7 mouse cellular contexts compared by ENCODE assay signal in genomic region chr7:45703521-45704033, GRCm38 (mm10). TPM values are rescaled to one million over a fixed set of nuclear protein-coding genes. Genes with fewer than 3 reads are reported as not detected.
DNase-seq lines count a peak whose midpoint lies in the region; ATAC-seq and TF ChIP-seq lines count a peak whose summit lies in the region.

No protein-coding gene starts in this region.

- no peak for ATAC-seq in embryonic facial prominence, embryonic 14.5 days (ENCODE audit: low read depth)
- ATAC-seq in hindbrain, embryonic 16.5 days: no peak; the same call in 1 of the 2 replicates
- ATAC-seq in frontal cortex, adult (ENCODE audit: low TSS enrichment): no peak

- DNase-seq in layer of hippocampus, adult 2 months (ENCODE audit: low spot score in 2 of 2): no peak
- no peak for DNase-seq in layer of hippocampus, postnatal 25 days (ENCODE audit: extremely low spot score in 1 of 2, low spot score in 1 of 2)
- DNase-seq in embryonic facial prominence, embryonic 14.5 days (ENCODE audit: low spot score): no peak
- DNase-seq in ovary, adult 18-20 months (ENCODE audit: low spot score): no peak

- whole genome bisulfite sequencing in embryonic facial prominence, embryonic 14.5 days: 47% methylated on average over 11 of the region's 12 CpGs
- WGBS in hindbrain, embryonic 16.5 days: 35% methylated on average over 12 of the region's 12 CpGs

- no peaks in the 10 kb centered on the region for H3K79me2 ChIP-seq in myocyte (ENCODE audit: control insufficient read depth, insufficient read depth)

- no peaks in the 10 kb centered on the region for H3K9me3 ChIP-seq in embryonic facial prominence, embryonic 14.5 days (ENCODE audit: control insufficient read depth, low read length)
- no peaks in the 10 kb centered on the region for H3K9me3 ChIP-seq in hindbrain, embryonic 16.5 days (ENCODE audit: control insufficient read depth, low read length)

- H3K4me2 ChIP-seq in embryonic facial prominence, embryonic 14.5 days (ENCODE audit: low read depth, low read length): peak overlapping the region; percentile 93
- peak overlapping the region; percentile 98 for H3K4me2 ChIP-seq in hindbrain, embryonic 16.5 days (ENCODE audit: low read length)
- H3K4me2 ChIP-seq in myocyte (ENCODE audit: low read depth): peak overlapping the region; percentile 96

- H3K27ac ChIP-seq in layer of hippocampus, adult 2 months: peak overlapping the region; percentile 99
- H3K27ac ChIP-seq in embryonic facial prominence, embryonic 14.5 days (replicated peaks; ENCODE audit: low read depth, low read length): peak overlapping the region; percentile 79
- peak overlapping the region; percentile 83 for H3K27ac ChIP-seq in hindbrain, embryonic 16.5 days (ENCODE audit: low read depth, low read length)

- H3K4me3 ChIP-seq in layer of hippocampus, adult 2 months: peak overlapping the region; percentile 72
- peak overlapping the region; percentile 37 for H3K4me3 ChIP-seq in embryonic facial prominence, embryonic 14.5 days (ENCODE audit: low read depth, low read length)
- H3K4me3 ChIP-seq in hindbrain, embryonic 16.5 days (ENCODE audit: low read length): peak overlapping the region; percentile 62
- peak overlapping the region; percentile 51 for H3K4me3 ChIP-seq in myocyte

- H3K36me3 ChIP-seq in embryonic facial prominence, embryonic 14.5 days (ENCODE audit: control insufficient read depth, insufficient read depth, low read length): no peaks in the 10 kb centered on the region
- H3K36me3 ChIP-seq in hindbrain, embryonic 16.5 days (ENCODE audit: control insufficient read depth, insufficient read depth, low read length): no peaks in the 10 kb centered on the region
- no peaks in the 10 kb centered on the region for H3K36me3 ChIP-seq in myocyte (ENCODE audit: control insufficient read depth, insufficient read depth)

- H3K4me1 ChIP-seq in embryonic facial prominence, embryonic 14.5 days (ENCODE audit: control insufficient read depth, insufficient read depth, low read length): peaks cover 45% of the 10 kb centered on the region
- peaks cover 60% of the 10 kb centered on the region for H3K4me1 ChIP-seq in hindbrain, embryonic 16.5 days (ENCODE audit: control insufficient read depth, insufficient read depth, low read depth, low read length)

- no peak for TF ChIP-seq CTCF in layer of hippocampus, adult 2 months (conservative IDR thresholded peaks at IDR 0.05)

- no peak for TF ChIP-seq POLR2A in myocyte (IDR thresholded peaks at IDR 0.05; ENCODE audit: insufficient read length, low read depth)

- peaks cover 19% of the 10 kb centered on the region for H3K27me3 ChIP-seq in embryonic facial prominence, embryonic 14.5 days (replicated peaks; ENCODE audit: control insufficient read depth, insufficient read depth, low read length)
- H3K27me3 ChIP-seq in hindbrain, embryonic 16.5 days (replicated peaks; ENCODE audit: control insufficient read depth, insufficient read depth, low read length): no peaks in the 10 kb centered on the region
- H3K27me3 ChIP-seq in myocyte (ENCODE audit: control insufficient read depth, insufficient read depth, insufficient read length): peaks cover 16% of the 10 kb centered on the region

- peak overlapping the region; percentile 61 for H3K9ac ChIP-seq in embryonic facial prominence, embryonic 14.5 days (ENCODE audit: low read depth, low read length)
- H3K9ac ChIP-seq in hindbrain, embryonic 16.5 days (ENCODE audit: low read depth, low read length): peak overlapping the region; percentile 64

- H3ac ChIP-seq in myocyte (ENCODE audit: control insufficient read depth, insufficient read length): no peak overlapping the region

TF ChIP-seq in myocyte, 11 proteins besides CTCF, POLR2A, EP300 and RAD21:
- no peak for TF ChIP-seq REST (IDR thresholded peaks at IDR 0.05; ENCODE audit: insufficient read depth, insufficient read length)
- no peak for TF ChIP-seq MYOG (IDR thresholded peaks at IDR 0.05; ENCODE audit: control insufficient read depth in 1 of 3, insufficient read depth in 1 of 3, insufficient read length in 2 of 3, low read depth in 2 of 3)
- TF ChIP-seq E2F4 (IDR thresholded peaks at IDR 0.05; ENCODE audit: insufficient read depth): no peak
- TF ChIP-seq POLR2AphosphoS2 (IDR thresholded peaks at IDR 0.05; ENCODE audit: insufficient read length, low read depth): no peak
- TF ChIP-seq MYOD1 (IDR thresholded peaks at IDR 0.05; ENCODE audit: control insufficient read depth in 1 of 3, insufficient read length in 2 of 3, low read depth in 2 of 3): no peak
- no peak for TF ChIP-seq USF1 (IDR thresholded peaks at IDR 0.05; ENCODE audit: low read depth)
- TF ChIP-seq MAX (IDR thresholded peaks at IDR 0.05; ENCODE audit: low read depth): no peak
- TF ChIP-seq CEBPB (IDR thresholded peaks at IDR 0.05; ENCODE audit: insufficient read depth, poor library complexity, severe bottlenecking): no peak
- TF ChIP-seq TCF12 (IDR thresholded peaks at IDR 0.05; ENCODE audit: insufficient read depth, poor library complexity, severe bottlenecking): no peak
- no peak for TF ChIP-seq SRF (IDR thresholded peaks at IDR 0.05; ENCODE audit: control insufficient read depth, insufficient read length, low read depth)
- no peak for TF ChIP-seq TCF3 (IDR thresholded peaks at IDR 0.05; ENCODE audit: insufficient read length, low read depth)

RNA-seq across cellular contexts. Expression of gene Dbp, which starts 1.3 kb away (rescaled TPM):
- total RNA-seq in layer of hippocampus, adult 2 months (2021): 10 to 100 TPM; 69.2 to 72.8 TPM
- 10 to 100 TPM; 65.3 to 80.4 TPM for total RNA-seq in layer of hippocampus, postnatal 25 days (2021)
- polyA plus RNA-seq in embryonic facial prominence, embryonic 14.5 days (2014; fragmentation: Nextera tagmentation; extraction: Ambion mirVana): 3.4 and 4.7 TPM in 2 replicates
- 3.2 and 3.3 TPM in 2 replicates for polyA plus RNA-seq in hindbrain, embryonic 16.5 days (2015; fragmentation: Nextera tagmentation; extraction: Ambion mirVana)
- polyA plus RNA-seq in myocyte (2012; fragmentation: generic; extraction: Trizol): 26.2 TPM

RNA-seq across cellular contexts. Expression of gene Car11, which starts 3.9 kb away (rescaled TPM):
- 100 to 1,000 TPM; 184 to 211 TPM for total RNA-seq in layer of hippocampus, adult 2 months (2021)
- total RNA-seq in layer of hippocampus, postnatal 25 days (2021): 100 to 1,000 TPM; 164 to 190 TPM
- 7.9 and 8.9 TPM in 2 replicates for polyA plus RNA-seq in embryonic facial prominence, embryonic 14.5 days (2014; fragmentation: Nextera tagmentation; extraction: Ambion mirVana)
- polyA plus RNA-seq in hindbrain, embryonic 16.5 days (2015; fragmentation: Nextera tagmentation; extraction: Ambion mirVana): 63.8 and 68.2 TPM in 2 replicates
- polyA plus RNA-seq in myocyte (2012; fragmentation: generic; extraction: Trizol): 3.6 TPM

RNA-seq across cellular contexts. Expression of gene Sec1, which starts 9.4 kb away (rescaled TPM):
- total RNA-seq in layer of hippocampus, adult 2 months (2021): 1 to 10 TPM; 2.2 to 2.3 TPM
- total RNA-seq in layer of hippocampus, postnatal 25 days (2021): under 1 TPM; 0.80 to 0.86 TPM
- 2.1 and 2.5 TPM in 2 replicates for polyA plus RNA-seq in embryonic facial prominence, embryonic 14.5 days (2014; fragmentation: Nextera tagmentation; extraction: Ambion mirVana)
- polyA plus RNA-seq in hindbrain, embryonic 16.5 days (2015; fragmentation: Nextera tagmentation; extraction: Ambion mirVana): 0.43 and 0.45 TPM in 2 replicates
- polyA plus RNA-seq in myocyte (2012; fragmentation: generic; extraction: Trizol): 0.41 TPM

RNA-seq across cellular contexts. Expression of gene Rpl18, which starts 11.7 kb away (rescaled TPM):
- total RNA-seq in layer of hippocampus, adult 2 months (2021): 100 to 1,000 TPM; 342 to 353 TPM
- 100 to 1,000 TPM; 342 to 393 TPM for total RNA-seq in layer of hippocampus, postnatal 25 days (2021)
- 1,174 and 1,204 TPM in 2 replicates for polyA plus RNA-seq in embryonic facial prominence, embryonic 14.5 days (2014; fragmentation: Nextera tagmentation; extraction: Ambion mirVana)
- polyA plus RNA-seq in hindbrain, embryonic 16.5 days (2015; fragmentation: Nextera tagmentation; extraction: Ambion mirVana): 508 and 537 TPM in 2 replicates
- 3,224 TPM for polyA plus RNA-seq in myocyte (2012; fragmentation: generic; extraction: Trizol)

RNA-seq across cellular contexts. Expression of gene Sphk2, which starts 14.2 kb away (rescaled TPM):
- 10 to 100 TPM; 32.3 to 35.8 TPM for total RNA-seq in layer of hippocampus, adult 2 months (2021)
- 10 to 100 TPM; 33.7 to 34.7 TPM for total RNA-seq in layer of hippocampus, postnatal 25 days (2021)
- polyA plus RNA-seq in embryonic facial prominence, embryonic 14.5 days (2014; fragmentation: Nextera tagmentation; extraction: Ambion mirVana): 24.0 and 25.6 TPM in 2 replicates
- polyA plus RNA-seq in hindbrain, embryonic 16.5 days (2015; fragmentation: Nextera tagmentation; extraction: Ambion mirVana): 23.9 and 28.3 TPM in 2 replicates
- polyA plus RNA-seq in myocyte (2012; fragmentation: generic; extraction: Trizol): 22.8 TPM
